Mouse (Mus musculus) granulocyte monocyte progenitor cell, adult 5-6 weeks (primary cell): ENCODE results near the gene Bcas3. TPM values are rescaled to one million over a fixed set of nuclear protein-coding genes. Genes with fewer than 3 reads are reported as not detected.

Experiments
- ATAC-seq: replicated peaks from 2 replicates; pipeline ENCODE4 v1.8.0; 2016; ENCODE audit warnings: mild to moderate bottlenecking, moderate TSS enrichment, inconsistent platforms; ENCODE audit not compliant: poor library complexity, severe bottlenecking
- total RNA-seq, 2 experiments: library from RNA; stranded (forward) in 1 of 2; stranded (reverse) in 1 of 2; fragments of 200-712, 200-1000 nt in 1 of 2; fragments of >200 nt in 1 of 2; fragmentation: Nextera tagmentation in 1 of 2; gene quantifications; 2 replicates each; pipeline ENCODE4 v1.2.3; 2014 to 2017

The Bcas3 gene
- total RNA-seq, 2 experiments from 2014 or later: 17.6 to 30.7 TPM

DNA sequence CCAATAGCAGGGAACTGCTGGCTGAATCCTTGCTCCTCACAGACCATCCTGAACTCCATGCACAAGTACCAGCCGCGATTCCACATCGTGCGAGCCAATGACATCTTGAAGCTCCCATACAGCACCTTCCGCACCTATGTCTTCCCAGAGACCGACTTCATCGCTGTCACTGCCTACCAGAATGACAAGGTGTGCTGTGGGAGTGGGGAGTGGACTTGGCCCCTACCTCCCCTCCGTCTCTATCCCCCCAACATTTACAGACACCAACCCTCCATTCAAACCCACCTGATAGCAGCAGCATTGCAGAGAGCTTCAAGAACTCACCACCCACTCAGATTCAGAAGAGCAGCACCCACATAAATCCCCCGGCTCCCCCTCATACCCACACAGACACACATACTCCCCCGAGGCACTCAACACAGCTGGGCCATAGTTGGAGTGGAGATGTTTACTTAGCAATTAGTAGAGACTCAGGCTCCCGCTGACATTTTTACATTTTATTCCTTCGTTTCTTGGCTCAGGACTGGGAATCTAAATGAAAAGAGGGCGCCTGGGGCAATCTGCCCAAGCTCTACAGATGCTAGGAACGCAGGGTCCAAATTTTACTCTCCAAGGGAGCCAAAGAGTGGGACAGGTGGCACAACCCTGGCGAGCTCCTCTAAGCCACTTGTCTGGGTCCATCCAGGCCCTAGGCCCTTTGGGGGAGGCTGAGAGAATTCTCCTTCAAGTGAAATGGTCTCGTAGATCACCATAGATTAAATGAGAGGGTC lies 483.0 kb downstream of the Bcas3 start:
- no peak for ATAC-seq

- ATAC-seq: no peak
These were observed 483.7 kb downstream of the Bcas3 start for GRCm38 (mm10) chr11:85836523-85837290.

- no peak for ATAC-seq
These were observed 484.3 kb downstream of the Bcas3 start for GRCm38 (mm10) chr11:85837291-85837647.

GRCm38 (mm10) chr11:85837648-85838423 lies 484.9 kb downstream of the Bcas3 start:
- ATAC-seq: no peak

DNA sequence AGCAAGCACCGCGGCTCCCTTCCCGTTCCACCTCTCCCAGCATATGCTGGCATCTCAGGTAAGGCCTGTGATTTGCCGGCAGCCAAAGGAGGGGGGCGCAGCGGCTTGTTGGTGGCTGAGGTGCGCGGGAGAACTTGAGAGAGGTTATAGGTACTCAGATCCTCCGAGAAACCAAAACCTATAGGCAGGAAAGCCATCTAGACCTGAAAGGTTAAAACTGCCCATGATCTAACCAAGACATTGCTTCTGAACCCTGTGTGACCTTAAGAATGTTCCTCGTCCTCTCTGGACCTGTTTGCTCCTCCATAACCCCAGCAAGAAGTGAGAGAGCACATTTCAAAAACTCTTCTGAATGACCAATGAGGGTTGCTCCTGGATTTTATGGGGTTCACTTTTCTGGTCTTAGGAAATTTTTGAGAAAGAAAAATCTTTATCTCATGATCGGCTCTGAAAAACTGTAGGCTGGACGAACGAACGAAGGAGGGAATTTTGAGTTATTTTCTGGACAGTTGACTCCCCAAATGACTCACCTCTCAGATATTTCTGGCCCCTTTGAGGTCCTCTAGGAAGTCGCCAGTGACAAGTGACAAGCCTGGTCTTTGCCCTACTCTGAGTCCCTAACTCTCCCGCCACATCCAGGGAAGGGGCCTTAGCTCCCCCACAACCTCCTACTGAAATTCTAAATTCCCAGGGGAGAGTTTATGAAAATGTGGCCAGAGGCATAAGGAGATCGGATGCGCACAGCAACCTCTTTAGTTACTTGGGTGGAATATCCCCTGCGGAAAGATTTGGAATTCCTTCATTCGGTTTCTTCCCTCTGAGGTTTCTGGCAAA lies 485.7 kb downstream of the Bcas3 start:
- no peak for ATAC-seq

DNA sequence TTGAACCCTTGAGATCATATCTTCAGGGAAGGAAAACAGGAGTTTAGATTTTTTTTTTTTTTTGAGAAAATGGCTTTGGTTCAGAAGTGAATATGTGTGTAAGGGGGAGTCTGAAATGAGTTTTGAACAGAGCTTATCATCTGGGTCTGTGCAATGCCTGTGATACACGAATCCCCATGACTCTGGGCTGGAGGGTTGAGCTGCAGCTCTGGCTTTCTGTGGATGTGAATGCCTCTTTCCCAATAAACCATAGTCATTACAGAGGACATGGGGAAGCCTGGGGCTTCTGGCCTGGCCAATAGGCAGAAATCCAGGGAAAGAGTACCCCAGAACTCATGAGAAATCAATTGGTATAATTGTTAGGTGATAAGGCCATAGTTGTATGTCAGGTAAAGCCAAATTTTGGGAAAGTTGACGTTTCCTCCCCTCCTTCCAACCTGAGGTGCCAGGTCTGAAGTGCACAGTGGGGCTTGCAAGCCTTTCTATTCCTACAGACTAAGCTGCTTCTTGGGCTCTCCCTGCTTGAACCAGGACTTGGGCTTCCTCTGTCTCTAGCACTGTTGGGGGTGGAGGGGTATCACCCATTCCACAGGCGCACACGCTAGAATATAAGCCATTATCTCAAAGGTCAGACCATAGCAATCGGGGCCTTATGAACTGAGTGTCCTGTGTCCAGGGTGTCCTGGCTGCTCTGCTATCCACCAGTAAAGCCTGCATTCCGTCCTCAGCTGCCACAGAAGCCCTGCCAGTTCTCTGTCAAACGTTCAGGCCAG lies 486.5 kb downstream of the Bcas3 start:
- ATAC-seq: no peak

DNA sequence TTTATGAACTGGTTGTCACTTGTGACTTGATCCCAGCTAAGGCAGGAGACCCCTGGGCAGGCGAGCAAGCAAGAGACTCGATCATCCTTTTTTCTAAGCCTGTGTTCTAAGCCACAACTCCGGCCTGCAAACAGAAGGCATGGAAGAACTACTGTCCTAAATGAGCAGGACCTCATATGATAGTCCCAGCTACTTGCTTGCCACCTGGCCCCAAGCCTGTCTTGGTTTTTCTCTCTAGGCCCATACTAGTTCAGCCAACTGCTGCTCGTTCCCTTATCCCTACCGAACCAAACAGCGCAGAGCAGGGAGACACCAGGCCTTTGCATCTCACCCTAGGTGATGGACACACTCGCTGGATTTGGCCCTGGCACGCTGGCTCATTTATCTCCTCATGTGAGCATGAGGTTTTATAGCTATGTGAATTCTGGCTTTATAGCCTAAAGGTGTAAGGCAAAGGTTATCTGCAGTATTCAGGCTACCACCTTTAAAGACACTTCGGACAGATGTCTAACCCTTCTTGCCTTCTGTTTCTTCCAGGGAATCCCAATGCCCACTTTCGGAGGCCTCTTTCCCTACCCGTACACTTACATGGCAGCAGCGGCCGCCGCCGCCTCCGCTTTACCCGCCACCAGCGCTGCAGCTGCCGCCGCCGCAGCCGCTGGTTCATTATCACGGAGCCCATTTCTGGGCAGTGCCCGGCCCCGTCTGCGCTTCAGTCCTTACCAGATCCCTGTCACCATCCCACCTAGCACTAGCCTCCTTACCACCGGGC lies 487.2 kb downstream of the Bcas3 start:
- no peak for ATAC-seq

GRCm38 (mm10) chr11:85840803-85841145 lies 487.8 kb downstream of the Bcas3 start:
- ATAC-seq: no peak

- no peak for ATAC-seq
These were observed 488.3 kb downstream of the Bcas3 start for GRCm38 (mm10) chr11:85841211-85841681.

DNA sequence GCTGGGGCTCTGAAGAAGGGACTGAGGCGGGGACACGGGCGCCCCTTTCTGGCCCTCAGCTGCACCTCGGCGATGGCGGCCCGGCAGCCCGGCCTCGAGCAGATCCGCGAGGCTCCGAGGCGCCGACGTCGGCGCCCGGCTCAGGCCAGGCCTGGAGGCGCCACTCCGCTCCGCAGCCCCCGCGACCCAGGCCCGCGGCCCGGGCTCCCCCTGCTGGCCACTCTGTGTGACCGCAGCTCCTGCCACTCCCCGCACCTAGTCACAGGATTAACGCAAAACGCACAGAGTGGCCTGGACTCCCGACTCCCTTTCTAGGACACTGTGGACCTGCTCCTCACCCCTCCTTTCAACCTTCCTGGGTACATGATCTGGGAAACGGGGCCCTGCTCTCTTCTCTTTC lies 489.0 kb downstream of the Bcas3 start:
- peak; percentile 58 for ATAC-seq

- peak; percentile 6; the same call in 1 of the 2 replicates for ATAC-seq
These were observed 489.8 kb downstream of the Bcas3 start for GRCm38 (mm10) chr11:85842596-85843346.

DNA sequence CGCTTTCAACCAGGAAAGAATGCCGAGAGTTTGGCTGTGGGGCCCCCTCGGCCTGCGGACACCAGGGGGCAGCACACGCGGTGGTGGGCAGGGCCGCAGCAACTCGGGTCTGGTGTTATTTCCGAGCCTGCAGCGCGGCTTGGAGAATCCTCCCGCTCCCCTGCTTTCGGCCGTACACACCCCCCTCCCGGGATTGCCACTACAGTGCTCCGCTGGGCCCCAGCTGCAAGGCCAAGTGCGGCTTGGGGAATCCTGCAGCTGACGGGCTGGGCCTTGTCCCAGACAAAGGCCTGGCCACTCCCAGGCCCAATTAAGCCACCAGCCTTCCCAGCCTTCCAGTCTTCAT lies 490.4 kb downstream of the Bcas3 start:
- peak; percentile 54 for ATAC-seq

DNA sequence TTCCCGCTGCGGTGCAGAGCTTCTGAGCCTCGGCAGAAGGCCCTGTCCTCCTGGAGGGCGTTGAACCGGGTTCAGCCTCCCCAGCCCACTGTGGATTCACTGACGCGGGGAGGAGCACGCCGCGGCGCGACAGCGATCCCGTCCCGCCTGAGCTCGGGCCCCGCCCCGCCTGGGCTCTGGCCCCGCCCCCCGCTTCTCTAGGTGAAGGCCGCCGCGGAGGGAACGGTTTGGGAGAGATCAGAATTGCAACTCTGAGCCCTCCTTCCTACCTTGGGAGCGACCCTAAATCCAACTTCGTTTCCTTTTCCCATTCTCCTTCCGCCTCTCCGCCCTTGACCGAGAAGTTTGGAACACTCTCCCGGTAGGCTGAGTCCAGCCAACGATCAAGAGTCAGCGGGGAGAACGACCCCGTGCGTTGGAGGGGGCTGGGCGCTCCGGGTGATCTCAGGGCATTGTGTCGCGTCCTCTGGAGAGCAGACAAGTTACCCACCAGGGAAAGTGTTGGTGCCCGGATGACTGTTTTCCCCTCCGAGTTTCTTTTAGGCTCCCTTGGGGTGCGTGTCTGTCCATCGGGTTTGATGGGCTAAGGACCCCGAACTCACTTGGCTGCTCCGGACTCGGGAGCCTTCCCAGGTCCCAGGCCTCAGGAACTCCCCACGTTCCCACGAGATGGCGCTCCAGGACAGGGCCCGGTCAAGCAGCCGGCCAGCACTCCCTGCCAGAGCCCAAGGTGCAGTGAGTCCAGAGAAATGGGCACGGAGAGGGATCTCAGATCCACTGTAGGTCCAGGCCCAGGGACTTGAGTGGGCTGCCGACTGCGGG lies 491.4 kb downstream of the Bcas3 start:
- ATAC-seq: peak; percentile 50

GRCm38 (mm10) chr11:85844971-85845370 lies 492.0 kb downstream of the Bcas3 start:
- ATAC-seq: no peak

- ATAC-seq: no peak
These were observed 493.0 kb downstream of the Bcas3 start for GRCm38 (mm10) chr11:85845921-85846320.

GRCm38 (mm10) chr11:85846509-85846908 lies 493.5 kb downstream of the Bcas3 start:
- no peak for ATAC-seq

GRCm38 (mm10) chr11:85849037-85849436 lies 496.1 kb downstream of the Bcas3 start:
- peak; percentile 72 for ATAC-seq
